Mouse (Mus musculus): Measurements from ENCODE around the gene Timp3.

The Timp3 gene

DNA sequence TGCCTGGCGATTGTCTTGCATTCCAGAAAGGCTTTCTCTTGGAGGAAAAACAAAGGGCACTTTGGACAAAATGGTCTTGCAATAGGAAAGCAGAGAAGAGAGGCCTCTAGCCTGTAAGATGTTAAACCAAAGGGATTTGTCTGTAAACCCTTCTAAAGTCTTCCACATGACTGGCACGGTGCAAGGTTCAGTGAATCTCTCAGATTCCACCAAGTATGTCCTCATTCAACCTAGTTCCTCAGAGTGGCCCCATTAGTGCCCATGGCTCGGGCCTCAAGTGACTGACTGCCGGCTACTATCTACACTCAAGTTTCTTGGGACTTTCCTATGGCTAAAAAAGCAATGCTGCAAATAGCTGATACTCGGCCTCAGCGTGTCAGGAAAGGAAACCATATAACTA is 1.8 kb upstream of the Timp3 start:
- DNase-seq, result no peak

- DNase-seq, result no peak
Measured at GRCm38 (mm10) chr10:86299795-86300194, 377 bp upstream of the Timp3 start.

DNA sequence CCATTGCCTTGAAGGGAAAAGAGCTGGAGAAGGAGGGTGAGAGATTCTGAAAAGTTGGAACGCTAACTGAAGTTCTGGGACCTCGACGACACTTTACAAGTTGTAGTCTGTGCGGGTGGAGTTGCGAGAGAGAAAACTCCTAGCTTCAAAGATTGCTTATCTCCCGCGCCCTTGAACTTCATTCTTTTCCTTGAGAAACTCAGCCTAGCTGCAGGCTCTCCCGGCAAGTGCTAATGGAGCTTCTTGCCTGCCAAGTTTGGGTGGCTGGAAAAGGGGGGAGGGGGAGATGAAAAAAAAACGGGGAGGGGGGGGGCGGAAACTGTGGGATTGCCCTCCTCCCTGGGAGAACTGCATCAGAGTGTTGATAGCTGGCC is 932 bp downstream of the Timp3 start:
- DNase-seq, result no peak

DNA sequence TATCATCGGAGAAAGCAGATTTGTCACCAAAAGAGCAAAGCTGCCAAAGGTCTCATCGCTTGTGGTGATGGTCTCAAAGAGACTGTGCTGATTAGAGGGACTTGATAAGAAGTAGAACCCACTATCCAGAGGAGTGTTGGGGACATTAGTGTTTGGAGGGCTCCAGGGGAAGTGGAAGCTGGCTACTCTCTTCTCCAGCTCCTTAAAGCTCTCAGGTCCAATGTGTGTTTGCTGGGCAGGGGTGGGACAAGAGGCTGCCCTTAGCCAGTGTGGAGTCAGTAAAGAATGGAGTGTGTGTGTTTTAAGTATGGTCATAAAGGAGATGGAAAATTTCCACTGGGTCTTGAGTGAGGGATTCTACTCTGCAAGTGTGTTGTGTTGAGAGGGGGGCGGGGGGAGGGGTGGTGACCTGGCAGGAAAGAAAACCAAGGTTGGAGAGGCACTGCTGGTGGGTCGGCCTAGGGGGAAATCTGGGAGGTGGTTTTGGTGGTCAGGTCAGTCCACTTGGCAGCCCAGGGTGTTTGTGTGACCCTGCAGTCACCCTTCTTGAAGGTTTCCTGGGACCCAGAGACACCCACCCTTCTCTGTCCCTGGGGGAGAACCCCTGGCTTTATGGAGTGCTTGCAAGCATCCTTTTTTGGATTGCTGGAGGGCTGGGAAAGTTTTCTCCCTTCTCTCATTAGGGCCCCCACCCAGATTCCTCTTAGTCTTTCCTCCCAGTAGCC is 1.6 kb downstream of the Timp3 start:
- no peak for DNase-seq

DNA sequence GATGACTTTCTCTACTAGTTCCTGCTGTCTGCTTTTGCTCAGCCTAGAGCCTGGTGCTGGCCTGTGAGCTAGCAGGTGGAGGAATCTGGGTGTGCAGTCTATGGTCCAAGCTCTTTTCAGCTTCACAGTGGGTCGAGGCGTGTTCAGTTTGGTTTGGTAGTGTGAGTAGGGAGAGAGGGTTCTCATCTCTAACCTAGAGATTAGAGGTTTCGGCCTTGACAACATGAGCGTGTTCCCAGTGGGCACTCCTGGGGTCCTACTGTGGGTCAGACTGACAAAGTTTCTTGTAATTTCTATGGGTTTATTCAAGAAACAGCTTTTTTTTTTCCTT is 2.1 kb downstream of the Timp3 start:
- DNase-seq, result no peak

DNA sequence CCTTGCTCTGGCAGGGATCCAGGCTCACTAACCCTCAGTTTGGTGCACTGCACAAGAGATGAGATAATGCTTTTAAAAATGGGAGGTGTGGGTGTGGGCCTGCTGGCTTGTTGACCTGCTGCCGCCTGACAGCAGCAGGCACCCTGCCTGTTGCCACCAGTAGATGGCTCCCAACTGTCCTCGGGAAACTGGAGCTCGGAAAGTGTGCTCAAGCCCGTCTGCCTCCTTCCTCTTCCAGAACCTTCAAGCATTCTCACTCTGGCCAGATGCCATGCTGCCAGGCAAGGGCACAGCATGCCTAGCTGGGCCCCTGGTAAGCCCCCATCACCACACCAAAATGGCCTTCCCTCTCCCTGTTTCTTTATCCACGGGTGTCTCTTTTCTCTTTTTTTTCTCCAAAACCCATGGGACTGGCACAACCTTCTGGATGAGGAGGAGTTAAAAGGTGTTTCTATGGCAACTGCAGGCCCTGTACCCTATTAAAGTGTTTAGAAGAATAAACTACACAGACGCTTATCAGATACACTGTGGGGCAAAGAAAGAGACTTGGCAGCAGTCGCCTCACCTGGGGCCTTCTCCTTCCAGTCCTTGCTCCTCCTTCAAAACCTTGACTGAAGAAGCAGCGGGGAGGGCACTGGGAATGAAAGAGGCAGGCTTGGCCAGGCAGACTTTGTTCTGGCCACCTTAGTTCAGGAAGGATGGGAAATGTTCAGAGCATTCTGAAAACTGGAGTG is 2.8 kb downstream of the Timp3 start:
- DNase-seq, result peak; percentile 80

GRCm38 (mm10) chr10:86303495-86303876 is 3.3 kb downstream of the Timp3 start:
- DNase-seq, result no peak

DNA sequence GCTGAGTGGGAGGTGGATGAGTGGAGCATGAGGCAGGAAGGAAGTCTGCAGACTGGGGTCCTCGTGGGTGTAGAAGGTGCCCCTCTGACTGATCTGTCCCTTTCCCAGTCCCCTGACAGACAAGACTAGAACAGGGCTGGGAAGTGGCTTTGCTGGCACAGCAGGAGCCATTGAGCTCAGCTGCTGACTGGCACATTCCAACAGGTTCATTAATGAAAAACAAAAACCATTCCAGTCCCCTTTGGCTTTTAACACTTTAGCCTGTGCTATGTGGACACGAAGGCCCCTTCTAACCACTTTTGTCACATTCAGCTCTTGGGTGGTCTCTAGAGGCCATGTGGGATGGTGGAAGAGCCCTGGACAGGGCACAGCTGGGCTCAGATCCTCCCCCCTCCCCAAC is 4.4 kb downstream of the Timp3 start:
- no peak for DNase-seq

GRCm38 (mm10) chr10:86307235-86307634 is 7.1 kb downstream of the Timp3 start:
- DNase-seq, result no peak

DNA sequence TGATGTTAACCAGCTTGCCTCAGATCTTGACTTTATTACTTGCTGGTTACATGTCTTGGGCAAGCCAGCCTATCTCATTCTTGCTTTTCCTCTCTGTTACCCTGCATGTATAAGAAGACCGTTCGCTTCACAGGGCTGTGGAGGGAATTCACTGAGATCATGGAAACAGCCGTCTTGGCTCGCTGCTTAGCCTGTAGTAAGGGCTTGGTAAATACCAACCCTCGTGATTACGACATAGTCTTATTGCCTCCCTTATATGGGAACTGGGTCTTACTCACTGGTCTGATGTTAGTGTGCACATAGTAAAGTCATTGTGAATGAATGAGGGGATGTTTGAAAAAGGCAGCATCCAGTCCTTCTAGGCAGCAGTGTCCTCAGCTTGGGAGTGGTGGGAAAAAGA is 10.4 kb downstream of the Timp3 start:
- DNase-seq, result no peak

GRCm38 (mm10) chr10:86312976-86313375 is 12.8 kb downstream of the Timp3 start:
- DNase-seq, result no peak

DNA sequence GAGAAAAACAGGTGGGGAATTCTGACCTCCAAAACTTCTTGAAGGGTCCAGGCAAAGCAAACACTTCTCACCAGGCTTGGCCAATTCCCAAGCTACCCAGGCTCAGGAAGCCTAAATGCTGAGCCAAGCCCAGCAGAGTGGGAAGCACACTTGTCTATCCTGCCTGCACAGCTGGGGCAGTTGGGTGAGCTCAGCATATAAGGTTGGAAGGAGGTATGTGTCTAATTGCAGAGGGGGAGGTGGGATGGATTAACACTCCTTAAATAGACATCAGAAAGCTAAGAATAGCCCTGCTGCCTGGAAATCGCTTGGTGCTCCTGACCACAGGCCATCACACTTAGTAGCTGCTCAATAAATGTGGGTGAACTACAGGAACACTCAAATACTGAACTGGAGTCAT is 13.3 kb downstream of the Timp3 start:
- DNase-seq, result no peak

DNA sequence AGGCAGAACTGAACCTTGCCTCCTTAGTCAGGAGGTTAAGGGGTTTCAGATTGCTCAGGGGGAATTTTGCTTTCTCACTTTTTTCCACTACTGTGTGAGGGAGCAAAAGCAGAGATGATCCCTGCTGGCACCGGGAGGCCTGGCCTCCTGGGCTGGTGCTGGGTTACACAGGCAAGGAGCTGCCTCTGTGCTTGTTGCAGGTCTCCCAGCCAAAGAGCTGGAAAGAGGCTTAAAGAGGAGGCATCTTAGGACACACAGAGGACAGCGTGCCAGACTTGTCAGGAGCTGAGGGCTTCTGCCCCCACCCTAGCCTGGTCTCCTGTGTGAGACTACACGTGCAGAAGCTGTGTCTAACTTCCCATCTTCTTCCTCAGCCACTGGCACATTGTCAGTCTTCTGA is 15.3 kb downstream of the Timp3 start:
- DNase-seq, result no peak

DNA sequence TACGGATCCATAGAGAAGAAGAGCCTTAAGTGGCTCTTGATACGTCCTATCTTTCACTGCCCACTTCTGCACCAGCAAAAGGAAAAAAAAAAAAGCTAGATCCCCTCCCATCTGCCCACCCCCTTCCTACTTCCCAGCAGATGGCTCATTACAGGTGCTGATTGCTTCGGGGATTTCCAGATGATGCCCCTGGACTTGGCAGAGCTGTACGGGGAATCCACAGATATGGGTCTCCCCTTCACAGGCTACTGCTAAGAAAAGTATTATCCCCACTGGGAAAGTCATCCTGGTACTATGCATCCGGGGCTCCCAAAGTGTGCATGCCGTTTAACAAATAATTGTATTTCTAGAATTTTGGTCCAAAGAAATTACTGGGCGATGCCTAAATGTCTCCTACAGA is 17.5 kb downstream of the Timp3 start:
- DNase-seq, result no peak

GRCm38 (mm10) chr10:86318552-86319140 is 18.5 kb downstream of the Timp3 start:
- no peak for DNase-seq

DNA sequence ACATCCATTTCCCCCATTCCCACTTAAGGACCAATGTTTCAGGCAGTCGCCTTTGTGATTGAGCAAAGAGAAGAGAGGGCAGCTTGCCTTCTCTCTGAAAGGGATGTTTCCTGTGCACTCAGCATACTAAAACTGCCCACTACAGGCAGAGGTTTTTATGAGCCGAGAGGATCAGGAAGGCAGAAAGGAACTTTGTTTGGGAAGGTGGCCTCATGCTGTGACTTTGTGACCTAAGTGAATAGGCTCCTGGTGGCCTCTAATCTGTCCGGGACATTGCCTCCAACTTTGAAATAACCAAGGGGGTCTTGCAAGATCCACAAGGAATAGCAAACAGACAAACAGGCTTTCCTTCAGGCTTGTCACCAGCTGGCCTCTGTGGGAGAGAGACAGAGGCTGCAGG is 19.4 kb downstream of the Timp3 start:
- no peak for DNase-seq

GRCm38 (mm10) chr10:86320204-86320603 is 20.0 kb downstream of the Timp3 start:
- DNase-seq, result no peak

GRCm38 (mm10) chr10:86321194-86321593 is 21.0 kb downstream of the Timp3 start:
- DNase-seq, result no peak

DNA sequence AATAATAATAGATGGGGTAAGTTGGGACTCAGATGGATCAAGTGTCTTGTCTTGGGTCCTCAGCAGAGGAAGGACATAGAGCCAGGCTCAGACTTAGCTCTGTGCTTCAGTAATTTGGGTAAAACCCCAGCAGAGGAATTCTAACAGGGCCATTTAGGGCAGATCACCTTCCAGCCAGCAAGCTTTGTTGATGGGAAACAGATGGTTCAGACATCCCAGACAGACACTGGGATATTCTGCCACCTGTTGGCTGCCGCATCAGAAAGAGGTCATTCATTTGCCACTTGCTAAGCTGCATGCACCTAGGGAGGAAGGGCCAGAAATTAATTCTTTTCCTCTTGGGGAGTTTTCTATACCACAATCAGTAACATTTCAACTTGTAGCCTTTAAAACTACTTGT is 21.8 kb downstream of the Timp3 start:
- peak; percentile 63 for DNase-seq

DNA sequence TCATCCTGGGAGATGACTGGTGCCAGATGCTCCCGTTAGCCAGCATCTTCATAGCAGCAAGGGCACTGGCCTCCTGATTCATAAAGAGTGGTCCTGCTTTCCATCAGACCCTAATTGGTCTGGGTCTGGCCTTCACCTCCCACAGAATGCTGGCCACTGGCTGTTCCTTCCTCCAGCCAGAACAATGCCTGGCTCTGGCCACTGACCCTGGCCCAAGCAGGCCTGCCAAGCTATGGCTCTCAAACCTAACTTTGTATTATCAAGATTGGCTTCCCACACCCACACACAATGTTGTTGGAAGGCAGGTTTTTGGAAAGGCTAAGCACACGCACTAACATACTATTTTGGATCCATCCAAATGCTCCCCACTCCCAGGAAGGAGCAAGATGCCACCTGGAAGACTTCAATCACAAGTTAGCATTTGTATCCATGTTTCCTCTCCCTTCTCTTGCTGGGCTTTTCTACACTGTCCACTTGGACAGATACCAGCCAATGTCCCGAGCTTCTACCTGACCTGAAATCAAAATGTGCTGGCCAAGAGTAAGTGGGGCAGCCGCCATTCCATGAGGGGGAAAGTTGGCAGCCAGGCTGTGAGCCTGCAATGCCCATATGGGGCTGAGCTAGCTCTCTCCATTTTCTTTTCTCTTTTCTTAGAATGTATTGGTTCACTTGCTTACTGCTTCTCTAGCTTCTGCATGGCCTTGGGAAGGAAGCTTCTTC is 23.3 kb downstream of the Timp3 start:
- DNase-seq, result peak; percentile 71

DNA sequence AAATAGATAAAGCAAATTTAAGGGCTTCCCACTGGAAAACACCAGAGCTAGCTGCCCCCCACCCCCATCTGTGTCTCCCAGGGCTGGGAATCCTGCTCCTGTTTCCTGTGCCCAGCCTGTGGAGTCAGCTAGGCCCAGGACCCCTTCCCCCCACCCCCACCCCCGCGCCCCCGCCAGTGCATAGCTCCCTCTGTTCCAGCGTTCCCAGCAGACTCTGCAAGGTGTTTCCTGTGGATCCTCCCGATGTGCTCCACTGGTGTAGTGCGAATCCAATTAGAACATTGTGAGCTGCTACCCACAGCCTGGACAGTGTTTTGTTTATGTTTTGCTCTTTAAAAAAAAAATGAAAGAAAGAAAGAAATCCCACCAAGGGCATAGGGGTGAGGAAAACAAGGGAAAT is 25.1 kb downstream of the Timp3 start:
- no peak for DNase-seq

GRCm38 (mm10) chr10:86328143-86328542 is 28.0 kb downstream of the Timp3 start:
- no peak for DNase-seq

DNA sequence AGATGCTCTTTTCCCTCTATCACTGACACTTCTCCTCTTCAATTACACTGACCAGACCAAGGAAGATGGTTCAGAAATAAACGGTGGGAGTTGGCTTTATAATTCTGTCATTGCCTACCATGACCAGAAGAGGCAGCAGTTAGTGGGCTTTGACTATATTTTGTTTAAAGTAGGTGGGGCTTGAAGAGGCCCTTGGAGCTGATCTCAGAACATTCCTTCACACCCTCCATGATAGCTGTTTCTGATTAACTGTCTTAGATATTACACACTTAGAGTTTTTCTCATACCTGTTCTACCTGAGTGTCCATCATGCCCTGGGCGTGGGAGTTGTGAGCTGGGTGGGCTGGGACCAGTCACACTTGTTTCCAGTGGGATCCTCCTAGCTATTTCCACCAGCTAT is 28.5 kb downstream of the Timp3 start:
- DNase-seq, result no peak

All from cerebellum, adult 9-10 months (tissue).